Mouse (Mus musculus) liver, adult 2 months (tissue): ENCODE measurements at regions not wholly inside any gene's neighbourhood (a gene's known extent, or its start where the extent isn't known, plus 50 kb on each side); places are given as distances from the start of the nearest gene placed in this dataset.

Experiments
- CTCF ChIP-seq: fragments of 200-500 bp; IDR thresholded peaks from 2 replicates; pipeline ENCODE4 v1.5.1; 2011; ENCODE audit warnings: low read depth, low read length, control low read depth
- POLR2A ChIP-seq: fragments of 200-500 bp; IDR thresholded peaks from 2 replicates; pipeline ENCODE4 v1.6.1; 2011; ENCODE audit warnings: low read length, control low read depth; ENCODE audit not compliant: insufficient read depth; ENCODE audit errors: extremely low read depth

- no peak for TF ChIP-seq CTCF
- no peak for TF ChIP-seq POLR2A
These were observed 94.8 kb upstream of the Pja2 start for GRCm38 (mm10) chr17:64426536-64426935.
